Mouse (Mus musculus) heart, embryonic 12.5 days (tissue): ENCODE data around the gene Lpar5. TPM values are rescaled to one million over a fixed set of nuclear protein-coding genes. Genes with fewer than 3 reads are reported as not detected.
"Not testable (repeated sequence)": the region's sequence is repeated elsewhere in the genome, so short reads cannot be mapped to it uniquely, and the experiment has no call there.

ENCODE experiments used
- ATAC-seq: fragments of 200-750 bp; cut with Nextera tagmentation; 2 replicates; pipeline ENCODE4 v1.8.0; 2017; ENCODE audit warnings: moderate TSS enrichment, moderate library complexity; ENCODE audit not compliant: insufficient number of reproducible peaks, low FRiP score
- H3K27ac ChIP-seq: fragments of 300-500 bp; sonication (generic); 2 replicates; pipeline ENCODE4 v1.5.1; 2016; ENCODE audit warnings: mild to moderate bottlenecking, moderate library complexity; ENCODE audit not compliant: poor library complexity, severe bottlenecking
- H3K27me3 ChIP-seq: fragments of 300-500 bp; sonication (generic); replicated peaks from 2 replicates; pipeline ENCODE4 v1.6.1; 2016; ENCODE audit warnings: mild to moderate bottlenecking, moderate library complexity
- H3K36me3 ChIP-seq: fragments of 300-500 bp; sonication (generic); 2 replicates; pipeline ENCODE4 v1.6.1; 2016; ENCODE audit warnings: mild to moderate bottlenecking, moderate library complexity
- H3K4me1 ChIP-seq: fragments of 300-500 bp; sonication (generic); replicated peaks from 2 replicates; pipeline ENCODE4 v1.6.1; 2016; ENCODE audit warnings: mild to moderate bottlenecking
- H3K4me2 ChIP-seq: fragments of 300-500 bp; sonication (generic); 2 replicates; pipeline ENCODE4 v1.6.1; 2016; ENCODE audit warnings: mild to moderate bottlenecking, moderate library complexity
- H3K4me3 ChIP-seq: fragments of 300-500 bp; sonication (generic); 2 replicates; pipeline ENCODE4 v1.5.1; 2016; ENCODE audit warnings: mild to moderate bottlenecking
- H3K9ac ChIP-seq: fragments of 300-500 bp; sonication (generic); 2 replicates; pipeline ENCODE4 v1.6.1; 2016; ENCODE audit warnings: mild to moderate bottlenecking, moderate library complexity
- H3K9me3 ChIP-seq: fragments of 300-500 bp; sonication (generic); replicated peaks from 2 replicates; pipeline ENCODE4 v1.6.1; 2016; ENCODE audit warnings: mild to moderate bottlenecking, moderate library complexity
- WGBS: fragments of 180-500 bp; shearing (Covaris S2); methylation state at CpG from one replicate; pipeline ENCODE4 v1.1.7; 2016; 5-methylcytosine and 5-hydroxymethylcytosine counted together
- polyA plus RNA-seq: library from polyadenylated mRNA; unstranded; fragments of >200 nt; fragmentation: Nextera tagmentation; extraction: Ambion mirVana; gene quantifications from 2 replicates; pipeline ENCODE4 v1.2.1, GENCODE M21; 2016

The Lpar5 gene
- polyA plus RNA-seq, 1 experiment from 2014 or later = 0.24 TPM

DNA sequence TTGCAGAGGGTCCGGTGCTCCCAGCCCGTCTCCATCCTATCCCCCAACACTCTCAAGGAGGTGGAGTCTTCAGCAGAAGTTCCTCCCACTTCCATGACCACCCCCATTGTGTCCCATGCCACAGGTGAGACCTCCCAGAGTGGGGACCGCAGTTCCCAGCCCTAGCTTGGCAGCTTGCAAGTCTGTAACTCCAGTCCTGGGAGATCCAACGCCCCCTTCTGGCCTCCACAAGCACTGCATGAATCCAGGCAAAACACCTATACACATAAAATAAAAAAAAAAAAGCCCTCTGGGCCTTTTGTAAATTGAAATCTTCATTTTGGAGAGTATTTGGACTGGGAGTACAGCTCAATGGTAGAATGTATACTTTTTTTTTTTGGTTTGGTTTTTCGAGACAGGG lies 16.5 kb upstream of the Lpar5 start:
- Histone ChIP-seq H3K4me2 (no peak overlapping the region), H3K36me3 (peaks cover 76% of the 10 kb centered on the region), H3K9ac (no peak overlapping the region), H3K4me3 (no peak overlapping the region), H3K27ac (no peak overlapping the region), H3K9me3 (no peaks in the 10 kb centered on the region), H3K27me3 (0 out of 2 replicates have a peak, but pooled peaks cover 3% of the 10 kb centered on the region), H3K4me1 (peaks cover 3% of the 10 kb centered on the region; the same call in 1 of the 2 replicates)
- WGBS = 53% methylated on average over 5 of the region's 5 CpGs
- no peak for ATAC-seq

DNA sequence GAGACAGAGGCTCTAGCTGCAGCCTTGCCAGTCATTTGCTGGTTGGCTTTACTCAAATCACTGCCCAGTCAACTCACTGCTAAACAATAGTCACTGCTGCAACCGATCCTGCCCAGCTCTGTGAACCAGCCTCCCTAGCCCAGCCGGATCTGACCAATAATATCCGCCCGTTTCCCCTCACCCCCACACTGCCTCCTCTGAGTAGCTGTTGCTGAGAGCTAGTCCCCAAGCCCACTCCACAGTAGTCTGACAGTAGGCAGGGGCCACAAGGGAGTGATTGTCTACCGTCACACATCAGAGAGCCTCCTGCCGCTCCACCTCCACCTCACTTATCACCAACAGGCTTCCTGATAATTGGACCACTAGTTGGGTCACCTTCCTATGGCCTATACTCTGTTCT lies 6.2 kb upstream of the Lpar5 start:
- no peak overlapping the region for H3K4me2 ChIP-seq
- 0 out of 2 replicates have a peak, but pooled peaks have one; percentile 36 for ATAC-seq

DNA sequence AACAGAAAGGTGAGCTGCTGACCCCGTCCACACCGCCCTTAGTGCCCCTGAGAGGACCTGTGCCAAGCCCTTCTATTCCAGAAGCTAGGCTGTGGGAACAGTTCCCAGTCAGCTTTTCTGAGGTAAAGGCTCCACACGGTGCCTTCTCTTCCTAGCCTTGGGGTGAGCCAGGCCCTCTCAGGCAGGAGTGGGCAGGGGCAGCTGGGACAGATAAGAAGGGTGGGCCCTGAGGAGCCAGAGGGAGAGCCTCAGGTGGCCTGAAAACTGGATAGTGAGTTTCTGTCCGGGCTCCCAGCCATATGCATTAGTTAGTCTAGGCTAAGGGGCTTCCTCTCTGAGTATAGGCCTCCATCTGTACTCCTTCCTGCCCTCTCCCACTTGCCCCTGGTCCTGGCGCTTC lies 5.2 kb upstream of the Lpar5 start:
- no peak for ATAC-seq
- no peak overlapping the region for H3K4me2 ChIP-seq
- H3K27ac ChIP-seq = no peak overlapping the region
- H3K27me3 ChIP-seq = peaks cover 6% of the 10 kb centered on the region; the same call in 1 of the 2 replicates
- H3K4me1 ChIP-seq = peaks cover 17% of the 10 kb centered on the region
- no peak overlapping the region for H3K9ac ChIP-seq
- no peaks in the 10 kb centered on the region for H3K9me3 ChIP-seq
- H3K4me3 ChIP-seq = no peak overlapping the region
- 79% methylated on average over 5 of the region's 5 CpGs for WGBS
- no peaks in the 10 kb centered on the region for H3K36me3 ChIP-seq

More for the DNA sequence above, 6.2 kb upstream of the Lpar5 start:
- H3K4me3 ChIP-seq = no peak overlapping the region
- no peaks in the 10 kb centered on the region for H3K9me3 ChIP-seq
- 0 out of 2 replicates have a peak, but pooled peaks cover 3% of the 10 kb centered on the region for H3K27me3 ChIP-seq
- H3K9ac ChIP-seq = 0 out of 2 replicates have a peak overlapping the region, but pooled peaks have one; percentile 14
- H3K27ac ChIP-seq = no peak overlapping the region
- no peaks in the 10 kb centered on the region for H3K36me3 ChIP-seq
- peaks cover 17% of the 10 kb centered on the region for H3K4me1 ChIP-seq
- WGBS = 14% methylated on average over 6 of the region's 6 CpGs

DNA sequence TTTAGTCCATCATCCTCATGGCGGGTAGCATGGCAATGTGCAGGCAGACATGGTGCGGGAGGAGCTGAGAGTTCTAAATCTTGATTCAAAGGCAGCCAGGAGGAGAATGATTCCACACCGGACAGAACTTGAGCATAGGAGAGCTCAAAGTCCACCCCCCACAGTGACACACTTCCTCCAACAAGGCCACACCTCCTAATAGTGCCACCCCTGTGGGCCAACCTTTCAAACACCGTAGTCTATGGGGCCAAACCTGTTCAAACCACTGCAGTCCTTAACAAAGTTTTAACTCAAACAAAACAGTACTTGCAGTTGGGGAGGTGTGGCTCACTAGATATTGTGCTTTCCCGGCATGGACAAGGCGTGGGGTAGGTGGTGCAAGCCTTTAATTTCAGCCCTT lies 3.8 kb upstream of the Lpar5 start:
- H3K27ac ChIP-seq = no peak overlapping the region
- H3K36me3 ChIP-seq = no peaks in the 10 kb centered on the region
- no peak overlapping the region for H3K9ac ChIP-seq
- H3K27me3 ChIP-seq = peaks cover 18% of the 10 kb centered on the region
- H3K4me3 ChIP-seq = no peak overlapping the region
- ATAC-seq = no peak
- peaks cover 13% of the 10 kb centered on the region for H3K4me1 ChIP-seq
- 81% methylated on average over 6 of the region's 6 CpGs for WGBS
- H3K9me3 ChIP-seq = no peaks in the 10 kb centered on the region
- H3K4me2 ChIP-seq = no peak overlapping the region

DNA sequence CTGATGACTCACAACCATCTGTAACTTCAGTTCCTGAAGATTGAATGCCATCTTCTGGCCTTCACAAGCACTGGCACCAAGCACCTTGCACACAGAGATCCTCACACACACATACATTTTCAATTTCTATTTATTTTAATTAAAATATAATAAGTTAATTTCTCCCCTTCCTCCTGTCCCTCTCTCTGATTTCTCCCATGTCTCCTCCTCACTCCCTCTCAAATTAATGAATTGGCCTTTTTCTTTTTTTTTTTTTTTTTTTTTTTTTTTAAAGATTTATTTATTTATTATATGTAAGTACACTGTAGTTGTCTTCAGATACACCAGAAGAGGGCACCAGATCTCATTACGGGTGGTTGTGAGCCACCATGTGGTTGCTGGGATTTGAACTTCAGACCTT lies 2.5 kb upstream of the Lpar5 start:
- ATAC-seq = not testable (repeated sequence)
- peaks cover 19% of the 10 kb centered on the region for H3K27me3 ChIP-seq
- 89% methylated on average over 1 of the region's 1 CpGs for WGBS

DNA sequence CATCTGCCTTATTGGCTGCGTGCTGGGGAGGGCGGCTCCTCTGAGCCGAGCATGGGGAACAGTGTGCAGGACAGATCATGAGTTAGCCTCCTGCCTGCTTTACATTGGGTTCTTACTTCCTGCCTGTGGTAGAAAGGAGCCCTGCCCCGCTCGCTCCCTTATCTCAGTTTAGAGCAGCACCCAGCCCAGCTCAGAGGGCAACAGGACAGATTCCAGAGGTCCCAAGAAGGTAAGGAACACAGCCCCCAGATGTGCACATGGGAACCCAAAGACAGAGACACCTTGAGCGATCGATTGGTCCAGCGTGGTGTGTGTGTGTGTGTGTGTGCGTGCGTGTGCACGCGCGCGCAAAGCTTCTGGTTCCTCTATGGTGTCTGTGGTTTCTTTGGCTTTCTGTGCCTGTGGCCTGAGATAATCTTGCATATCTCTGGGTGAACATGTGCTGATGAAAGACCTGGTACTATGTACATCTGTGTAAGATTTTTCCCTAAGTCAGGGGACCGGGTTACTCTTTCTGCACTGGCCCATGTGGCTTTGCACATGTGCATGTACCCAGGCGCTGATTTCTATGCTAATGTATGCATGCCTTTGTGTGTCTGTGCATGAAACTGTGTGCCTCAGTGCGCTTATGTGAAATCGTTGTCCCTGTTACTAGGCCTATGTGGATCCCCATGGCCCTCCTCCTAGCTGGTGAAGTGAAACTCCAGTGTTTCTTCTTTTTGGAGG lies 3.6 kb downstream of the Lpar5 start:
- no peak overlapping the region for H3K4me3 ChIP-seq
- WGBS = 69% methylated on average over 18 of the region's 18 CpGs
- no peak overlapping the region for H3K27ac ChIP-seq
- H3K9ac ChIP-seq = no peak overlapping the region
- H3K27me3 ChIP-seq = peaks cover 21% of the 10 kb centered on the region
- no peaks in the 10 kb centered on the region for H3K9me3 ChIP-seq
- peaks cover 13% of the 10 kb centered on the region for H3K4me1 ChIP-seq
- no peak overlapping the region for H3K4me2 ChIP-seq
- no peaks in the 10 kb centered on the region for H3K36me3 ChIP-seq
- 0 out of 2 replicates have a peak, but pooled peaks have one; percentile 46 for ATAC-seq

More for the DNA sequence above, 2.5 kb upstream of the Lpar5 start:
- H3K4me3 ChIP-seq, H3K9me3 ChIP-seq, H3K36me3 ChIP-seq, H3K9ac ChIP-seq, H3K4me2 ChIP-seq, H3K27ac ChIP-seq: not testable (repeated sequence)
- H3K4me1 ChIP-seq = peaks cover 13% of the 10 kb centered on the region

DNA sequence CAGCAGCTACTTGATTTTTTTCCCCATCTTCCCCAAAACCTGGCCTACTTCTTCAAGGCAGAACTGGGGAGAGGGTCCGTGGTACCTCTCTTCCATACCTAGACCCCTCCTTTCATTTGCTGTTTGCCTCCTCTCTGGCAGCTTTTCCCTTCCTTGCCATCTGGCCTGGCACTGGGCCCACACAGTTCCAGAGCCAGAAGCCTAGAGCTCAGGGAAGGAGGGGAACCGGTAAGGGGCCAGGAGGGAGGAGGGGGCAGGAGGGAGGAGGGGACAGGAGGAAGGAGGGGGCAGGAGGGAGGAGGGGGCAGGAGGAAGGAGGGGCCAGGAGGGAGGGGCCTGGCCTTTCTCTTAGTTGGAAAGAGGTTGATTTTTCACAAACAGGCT lies 4.2 kb downstream of the Lpar5 start:
- no peak overlapping the region for H3K4me3 ChIP-seq
- H3K27me3 ChIP-seq = peaks cover 21% of the 10 kb centered on the region
- 26% methylated on average over 2 of the region's 2 CpGs for WGBS
- H3K9ac ChIP-seq = no peak overlapping the region
- H3K9me3 ChIP-seq = no peaks in the 10 kb centered on the region
- ATAC-seq = peak; percentile 45; the same call in 1 of the 2 replicates
- peaks cover 13% of the 10 kb centered on the region for H3K4me1 ChIP-seq
- H3K4me2 ChIP-seq = no peak overlapping the region
- H3K27ac ChIP-seq = no peak overlapping the region
- no peaks in the 10 kb centered on the region for H3K36me3 ChIP-seq

DNA sequence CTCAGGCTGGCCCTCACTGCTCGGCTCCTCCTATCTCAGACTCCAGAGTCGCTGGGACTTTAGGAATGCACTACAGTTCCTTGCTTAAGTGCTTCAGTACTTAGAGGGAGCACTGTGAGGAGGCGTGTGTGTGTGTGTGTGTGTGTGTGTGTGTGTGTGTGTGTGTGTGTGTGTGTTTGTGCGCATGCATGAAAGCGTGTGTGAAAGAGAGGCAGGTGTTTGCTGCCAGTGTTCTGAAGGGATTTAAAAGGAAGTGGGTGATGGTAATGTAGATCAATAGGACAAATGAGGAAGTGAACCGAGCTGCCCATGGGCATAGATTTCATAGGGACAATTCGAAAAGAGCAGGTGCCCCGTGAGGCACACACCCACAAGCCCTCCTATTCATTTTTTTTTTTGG lies 6.1 kb downstream of the Lpar5 start:
- no peak overlapping the region for H3K9ac ChIP-seq
- WGBS = 70% methylated on average over 8 of the region's 8 CpGs
- no peak overlapping the region for H3K27ac ChIP-seq
- H3K9me3 ChIP-seq = no peaks in the 10 kb centered on the region
- peaks cover 13% of the 10 kb centered on the region for H3K4me1 ChIP-seq
- ATAC-seq = no peak
- H3K4me3 ChIP-seq = no peak overlapping the region
- H3K4me2 ChIP-seq = no peak overlapping the region
- H3K36me3 ChIP-seq = no peaks in the 10 kb centered on the region
- peaks cover 6% of the 10 kb centered on the region for H3K27me3 ChIP-seq

DNA sequence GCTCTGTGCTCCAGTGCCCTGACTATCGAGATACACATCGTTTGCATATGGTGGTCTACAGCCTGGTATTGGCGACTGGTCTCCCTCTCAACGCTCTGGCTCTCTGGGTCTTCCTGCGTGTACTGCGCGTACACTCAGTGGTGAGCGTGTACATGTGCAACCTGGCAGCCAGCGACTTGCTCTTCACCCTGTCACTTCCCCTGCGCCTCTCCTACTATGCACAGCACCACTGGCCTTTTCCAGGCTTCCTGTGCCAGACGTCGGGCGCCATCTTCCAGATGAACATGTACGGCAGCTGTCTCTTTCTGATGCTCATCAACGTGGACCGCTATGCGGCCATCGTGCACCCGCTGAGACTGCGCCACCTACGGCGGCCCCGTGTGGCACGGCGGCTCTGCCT lies 13.7 kb downstream of the Lpar5 start:
- 20% methylated on average over 25 of the region's 25 CpGs for WGBS
- H3K4me2 ChIP-seq = peak overlapping the region; percentile 81
- ATAC-seq = 0 out of 2 replicates have a peak, but pooled peaks have one; percentile 5
- no peaks in the 10 kb centered on the region for H3K27me3 ChIP-seq
- 0 out of 2 replicates have a peak, but pooled peaks cover 11% of the 10 kb centered on the region for H3K4me1 ChIP-seq
- no peaks in the 10 kb centered on the region for H3K36me3 ChIP-seq
- H3K27ac ChIP-seq = no peak overlapping the region
- H3K4me3 ChIP-seq = peak overlapping the region; percentile 49
- no peaks in the 10 kb centered on the region for H3K9me3 ChIP-seq
- peak overlapping the region; percentile 66 for H3K9ac ChIP-seq

DNA sequence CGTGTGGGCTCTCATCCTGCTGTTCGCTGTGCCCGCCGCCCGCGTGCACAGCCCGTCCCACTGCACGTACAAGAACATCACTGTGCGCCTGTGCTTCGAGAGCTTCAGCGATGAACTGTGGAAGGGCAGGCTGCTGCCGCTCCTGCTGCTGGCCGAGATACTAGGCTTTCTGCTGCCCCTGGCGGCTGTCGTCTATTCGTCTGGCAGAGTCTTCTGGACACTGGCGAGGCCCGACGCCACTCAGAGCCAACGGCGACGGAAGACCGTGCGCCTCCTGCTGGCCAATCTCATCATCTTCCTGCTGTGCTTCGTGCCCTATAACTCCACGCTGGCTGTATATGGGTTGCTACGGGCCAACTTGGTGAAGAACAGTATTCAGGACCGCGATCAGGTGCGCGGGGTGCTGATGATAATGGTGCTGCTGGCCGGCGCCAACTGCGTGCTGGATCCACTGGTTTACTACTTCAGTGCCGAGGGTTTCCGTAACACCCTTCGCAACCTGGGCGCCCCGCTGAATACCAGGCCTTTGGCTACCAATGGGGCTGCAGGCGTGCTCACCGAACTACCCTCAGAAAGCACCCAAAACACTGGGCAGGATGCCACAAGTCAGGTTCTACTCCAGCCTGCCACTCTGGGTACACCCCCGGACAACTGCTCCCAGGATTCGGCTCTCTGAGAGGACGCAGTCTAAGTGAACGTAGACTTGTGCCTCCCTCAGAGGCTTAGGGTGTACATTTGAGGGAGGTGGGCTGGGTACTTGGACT lies 14.3 kb downstream of the Lpar5 start:
- H3K4me3 ChIP-seq = peak overlapping the region; percentile 49
- no peaks in the 10 kb centered on the region for H3K36me3 ChIP-seq
- ATAC-seq = peak; percentile 88
- H3K9ac ChIP-seq = peak overlapping the region; percentile 66
- H3K27ac ChIP-seq = no peak overlapping the region
- peak overlapping the region; percentile 81 for H3K4me2 ChIP-seq
- no peaks in the 10 kb centered on the region for H3K27me3 ChIP-seq
- H3K4me1 ChIP-seq = 0 out of 2 replicates have a peak, but pooled peaks cover 11% of the 10 kb centered on the region
- H3K9me3 ChIP-seq = no peaks in the 10 kb centered on the region
- 21% methylated on average over 45 of the region's 45 CpGs for WGBS

DNA sequence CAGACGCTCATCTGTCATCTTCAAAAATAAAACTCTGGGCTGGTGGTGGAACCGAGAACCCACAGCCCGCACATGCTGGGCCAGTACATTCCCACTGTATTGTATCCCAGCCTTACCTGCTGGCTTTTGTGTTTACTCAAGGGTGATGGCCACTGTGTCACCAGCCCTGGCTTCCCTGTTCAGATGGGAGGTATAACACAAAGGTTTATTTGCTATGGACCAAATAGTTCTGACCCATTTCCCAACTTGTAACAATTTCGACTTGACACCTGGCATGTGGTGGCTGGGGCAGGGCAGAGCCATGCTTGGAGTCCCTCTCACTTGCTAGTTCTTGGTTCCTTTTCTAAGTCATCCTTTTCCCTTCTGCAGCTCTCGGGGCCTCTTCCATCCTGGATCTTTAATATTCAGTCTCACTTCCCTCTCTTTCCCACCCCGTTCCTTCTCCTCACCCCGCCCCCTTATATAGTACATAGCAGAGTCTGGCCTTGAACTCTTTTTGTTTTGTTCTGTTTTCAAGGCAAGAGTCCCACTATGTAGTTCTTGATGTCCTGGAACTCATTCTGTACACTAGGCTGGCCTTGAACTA lies 15.2 kb downstream of the Lpar5 start:
- ATAC-seq = no peak
- Histone ChIP-seq H3K9me3 (no peaks in the 10 kb centered on the region), H3K4me3 (no peak overlapping the region), H3K27ac (no peak overlapping the region), H3K27me3 (no peaks in the 10 kb centered on the region), H3K36me3 (no peaks in the 10 kb centered on the region), H3K9ac (no peak overlapping the region), H3K4me1 (0 out of 2 replicates have a peak, but pooled peaks cover 11% of the 10 kb centered on the region), H3K4me2 (no peak overlapping the region)
- WGBS = 85% methylated on average over 7 of the region's 7 CpGs
